Mouse (Mus musculus): ENCODE results near the gene Cyfip2. TPM values are rescaled to one million over a fixed set of nuclear protein-coding genes. Genes with fewer than 3 reads are reported as not detected.

Gene Cyfip2
- polyA plus RNA-seq, 1 experiment, result 3.2 TPM

DNA sequence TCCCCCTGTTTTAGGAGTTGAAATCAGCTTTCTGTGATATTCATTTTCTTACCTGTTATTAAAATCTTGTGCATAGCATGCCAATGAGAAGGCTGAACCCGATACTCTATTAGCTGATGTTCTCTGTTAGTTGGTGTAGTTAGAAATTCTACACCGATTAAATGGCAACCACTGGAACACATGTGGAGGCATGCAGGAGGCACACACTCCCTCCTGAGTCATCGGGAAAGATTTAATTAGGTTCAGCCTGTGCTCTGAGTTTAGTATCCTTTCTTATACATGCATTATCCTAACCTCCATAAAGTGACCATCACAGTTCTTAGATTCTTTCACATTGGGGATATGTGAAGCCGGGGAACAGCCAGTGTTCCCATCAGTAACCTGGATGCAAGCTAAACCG is 87.3 kb downstream of the Cyfip2 start:
- TF ChIP-seq GATA1 (IDR thresholded peaks at IDR 0.05; ENCODE audit: borderline replicate concordance, low read length), result no peak
- TF ChIP-seq FLI1 (IDR thresholded peaks at IDR 0.05; ENCODE audit: low read length), result no peak
- Histone ChIP-seq H3K4me3 (replicated peaks) (no peak overlapping the region), H3K36me3 (replicated peaks; ENCODE audit: low read length) (peaks cover 65% of the 10 kb centered on the region), H3K27me3 (replicated peaks) (no peaks in the 10 kb centered on the region), H3K9me3 (no peaks in the 10 kb centered on the region), H3K4me1 (peaks cover 3% of the 10 kb centered on the region; the same call in 1 of the 2 replicates)

DNA sequence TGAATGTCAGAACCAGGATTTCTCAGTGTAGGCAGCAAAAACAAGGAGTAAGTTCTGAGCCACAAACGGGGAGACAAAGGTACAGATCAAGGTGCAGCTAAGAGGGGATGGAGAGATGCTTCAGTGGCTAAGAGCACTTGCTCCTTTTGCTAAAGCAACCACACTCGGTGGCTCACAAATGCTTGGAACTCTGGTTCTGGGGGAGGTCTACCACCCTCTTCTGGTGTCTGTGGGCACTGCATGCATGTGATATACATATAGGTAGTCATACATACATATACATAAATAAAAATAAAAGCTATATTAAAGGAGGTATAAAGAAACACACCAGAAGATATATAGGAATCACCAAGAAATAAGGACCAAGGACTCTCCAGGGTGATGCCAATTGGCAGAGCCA is 89.1 kb downstream of the Cyfip2 start:
- Histone ChIP-seq H3K4me3 (replicated peaks) (no peak overlapping the region), H3K36me3 (replicated peaks; ENCODE audit: low read length) (peaks cover 69% of the 10 kb centered on the region), H3K4me1 (peaks cover 9% of the 10 kb centered on the region; the same call in 1 of the 2 replicates), H3K9me3 (no peaks in the 10 kb centered on the region), H3K27me3 (replicated peaks) (no peaks in the 10 kb centered on the region)
- no peak for TF ChIP-seq FLI1 (IDR thresholded peaks at IDR 0.05; ENCODE audit: low read length)
- no peak for TF ChIP-seq GATA1 (IDR thresholded peaks at IDR 0.05; ENCODE audit: borderline replicate concordance, low read length)

DNA sequence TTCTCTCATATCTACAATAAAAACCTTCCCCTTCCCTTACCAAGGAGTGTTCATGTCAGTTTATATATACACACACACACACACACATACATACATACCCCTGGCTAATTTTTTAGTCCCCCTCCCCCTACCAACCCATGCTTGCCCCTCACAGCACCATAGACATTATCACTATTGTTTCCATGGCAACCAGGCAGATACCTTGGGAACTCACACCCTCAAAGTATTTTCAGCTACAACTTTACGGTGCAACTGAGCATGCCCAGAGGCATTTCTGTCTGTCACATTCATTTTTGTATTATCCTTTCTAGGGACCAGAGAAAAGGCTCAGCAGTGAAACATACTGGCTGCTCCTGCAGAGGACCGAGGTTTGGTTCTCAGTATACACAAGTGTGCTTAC is 92.4 kb downstream of the Cyfip2 start:
- TF ChIP-seq FLI1 (IDR thresholded peaks at IDR 0.05; ENCODE audit: low read length), result no peak
- no peak for TF ChIP-seq GATA1 (IDR thresholded peaks at IDR 0.05; ENCODE audit: borderline replicate concordance, low read length)
- H3K4me3 ChIP-seq (replicated peaks), result no peak overlapping the region

DNA sequence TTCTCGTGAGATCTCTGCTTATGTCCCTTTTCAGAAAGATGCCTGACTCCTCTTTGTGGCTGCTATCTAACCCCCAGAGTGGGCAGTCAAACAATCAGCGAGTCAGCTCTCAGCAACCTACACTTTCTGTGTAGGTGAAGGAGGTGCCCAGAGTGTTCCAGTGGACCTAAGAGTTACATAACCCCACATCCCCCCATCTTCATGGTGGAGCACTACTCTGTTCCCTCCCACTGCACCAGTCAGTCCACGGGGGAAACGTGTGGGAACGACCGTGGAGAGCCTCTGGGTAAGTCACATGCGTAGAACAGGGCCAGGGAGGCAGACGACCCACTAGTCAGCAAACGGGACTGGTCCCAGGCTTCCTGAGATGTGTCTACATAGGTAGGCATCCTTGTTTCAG is 93.3 kb downstream of the Cyfip2 start:
- Histone ChIP-seq H3K4me1 (peaks cover 14% of the 10 kb centered on the region; the same call in 1 of the 2 replicates), H3K27me3 (replicated peaks) (no peaks in the 10 kb centered on the region), H3K4me3 (replicated peaks) (no peak overlapping the region), H3K9me3 (no peaks in the 10 kb centered on the region), H3K36me3 (replicated peaks; ENCODE audit: low read length) (peaks cover 52% of the 10 kb centered on the region)
- no peak for TF ChIP-seq GATA1 (IDR thresholded peaks at IDR 0.05; ENCODE audit: borderline replicate concordance, low read length)
- TF ChIP-seq FLI1 (IDR thresholded peaks at IDR 0.05; ENCODE audit: low read length), result no peak

More for the DNA sequence above, 92.4 kb downstream of the Cyfip2 start:
- no peaks in the 10 kb centered on the region for H3K9me3 ChIP-seq
- H3K4me1 ChIP-seq, result peaks cover 14% of the 10 kb centered on the region; the same call in 1 of the 2 replicates
- no peaks in the 10 kb centered on the region for H3K27me3 ChIP-seq (replicated peaks)
- peaks cover 57% of the 10 kb centered on the region for H3K36me3 ChIP-seq (replicated peaks; ENCODE audit: low read length)

DNA sequence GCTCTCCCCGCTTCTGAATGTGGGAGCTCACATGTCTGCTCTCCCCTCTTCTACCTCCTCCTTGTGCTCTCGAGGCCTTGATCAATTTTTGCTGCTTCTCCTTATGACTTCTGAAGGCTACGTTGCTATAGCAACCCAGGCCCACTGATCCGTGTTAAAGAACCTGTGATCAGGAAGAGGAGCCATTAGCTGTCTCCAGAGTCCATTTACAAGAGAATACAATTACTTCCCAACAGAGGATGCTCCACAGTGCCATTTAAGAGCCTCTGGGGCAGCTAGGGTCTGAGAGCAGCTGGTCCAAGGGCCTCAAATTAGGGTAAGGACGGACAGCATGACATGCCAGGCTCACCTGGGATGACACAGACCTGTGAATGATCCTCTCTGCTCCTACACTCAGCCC is 94.1 kb downstream of the Cyfip2 start:
- Histone ChIP-seq H3K9me3 (no peaks in the 10 kb centered on the region), H3K4me1 (peaks cover 14% of the 10 kb centered on the region; the same call in 1 of the 2 replicates), H3K36me3 (replicated peaks; ENCODE audit: low read length) (peaks cover 50% of the 10 kb centered on the region), H3K4me3 (replicated peaks) (no peak overlapping the region), H3K27me3 (replicated peaks) (no peaks in the 10 kb centered on the region)
- TF ChIP-seq GATA1 (IDR thresholded peaks at IDR 0.05; ENCODE audit: borderline replicate concordance, low read length) (no peak), FLI1 (IDR thresholded peaks at IDR 0.05; ENCODE audit: low read length) (no peak)

DNA sequence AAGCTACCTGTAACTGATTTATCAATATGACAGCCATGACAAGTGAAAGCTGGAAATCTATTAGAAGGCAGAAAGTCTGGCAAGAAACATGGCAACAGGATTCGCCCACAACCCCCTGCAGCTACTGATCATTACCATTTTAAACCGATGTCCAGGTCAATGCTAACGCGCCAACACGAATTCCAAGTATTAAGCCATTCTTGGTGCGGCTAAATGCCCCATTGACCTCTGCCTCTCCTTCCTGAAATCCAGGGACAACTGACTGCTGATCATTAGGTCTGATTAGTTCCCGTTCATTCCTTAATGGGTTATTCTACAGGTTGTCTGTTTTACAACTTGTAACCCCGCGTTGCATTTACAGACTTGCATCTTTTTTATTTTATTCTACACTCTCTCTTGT is 95.0 kb downstream of the Cyfip2 start:
- Histone ChIP-seq H3K4me3 (replicated peaks) (no peak overlapping the region), H3K4me1 (peaks cover 14% of the 10 kb centered on the region; the same call in 1 of the 2 replicates), H3K36me3 (replicated peaks; ENCODE audit: low read length) (peaks cover 49% of the 10 kb centered on the region), H3K9me3 (no peaks in the 10 kb centered on the region), H3K27me3 (replicated peaks) (no peaks in the 10 kb centered on the region)
- no peak for TF ChIP-seq FLI1 (IDR thresholded peaks at IDR 0.05; ENCODE audit: low read length)
- TF ChIP-seq GATA1 (IDR thresholded peaks at IDR 0.05; ENCODE audit: borderline replicate concordance, low read length), result no peak

DNA sequence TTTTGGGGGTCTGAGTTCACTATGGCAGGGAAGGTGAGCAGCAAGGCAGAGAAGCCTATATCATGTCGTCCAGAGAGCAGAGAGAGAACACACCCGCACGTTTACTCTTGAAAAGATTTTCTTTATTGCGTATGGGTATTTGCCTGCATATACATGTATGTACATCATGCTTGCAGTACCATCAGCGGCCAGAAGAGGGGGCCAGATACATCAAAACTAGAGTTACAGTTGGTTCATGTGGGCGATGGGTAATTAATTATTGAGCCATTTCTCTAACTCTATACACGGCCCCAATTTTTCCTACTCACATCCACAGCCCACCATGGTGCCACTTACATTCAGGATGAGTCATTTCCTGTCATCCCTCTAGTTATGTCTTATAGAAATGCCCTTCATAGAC is 96.0 kb downstream of the Cyfip2 start:
- Histone ChIP-seq H3K4me3 (replicated peaks) (no peak overlapping the region), H3K9me3 (no peaks in the 10 kb centered on the region), H3K4me1 (peaks cover 14% of the 10 kb centered on the region; the same call in 1 of the 2 replicates), H3K36me3 (replicated peaks; ENCODE audit: low read length) (peaks cover 44% of the 10 kb centered on the region), H3K27me3 (replicated peaks) (no peaks in the 10 kb centered on the region)
- TF ChIP-seq FLI1 (IDR thresholded peaks at IDR 0.05; ENCODE audit: low read length), result no peak
- no peak for TF ChIP-seq GATA1 (IDR thresholded peaks at IDR 0.05; ENCODE audit: borderline replicate concordance, low read length)

DNA sequence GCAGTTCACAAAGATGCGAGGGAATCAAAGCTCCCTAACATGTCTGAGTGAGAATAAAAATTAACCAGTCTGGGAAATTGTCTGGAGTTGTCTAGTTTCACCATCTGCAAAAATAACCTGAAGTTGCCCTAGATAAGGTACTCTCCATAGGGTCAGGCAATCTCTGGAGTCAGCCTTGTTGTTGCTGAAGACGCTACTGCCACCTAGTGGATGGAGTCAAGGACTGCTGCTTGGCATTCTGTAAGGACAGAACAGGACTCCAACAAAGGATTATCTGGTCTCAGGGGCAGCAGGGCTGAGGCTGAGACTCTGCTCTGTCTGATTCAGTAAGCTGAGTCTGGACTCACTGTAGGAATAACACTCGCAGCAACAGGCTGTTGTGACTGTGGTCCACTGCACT is 97.3 kb downstream of the Cyfip2 start:
- no peaks in the 10 kb centered on the region for H3K27me3 ChIP-seq (replicated peaks)
- H3K9me3 ChIP-seq, result no peaks in the 10 kb centered on the region
- TF ChIP-seq GATA1 (IDR thresholded peaks at IDR 0.05; ENCODE audit: borderline replicate concordance, low read length) (no peak), FLI1 (IDR thresholded peaks at IDR 0.05; ENCODE audit: low read length) (no peak)
- H3K36me3 ChIP-seq (replicated peaks; ENCODE audit: low read length), result peaks cover 34% of the 10 kb centered on the region
- peaks cover 14% of the 10 kb centered on the region; the same call in 1 of the 2 replicates for H3K4me1 ChIP-seq
- no peak overlapping the region for H3K4me3 ChIP-seq (replicated peaks)

DNA sequence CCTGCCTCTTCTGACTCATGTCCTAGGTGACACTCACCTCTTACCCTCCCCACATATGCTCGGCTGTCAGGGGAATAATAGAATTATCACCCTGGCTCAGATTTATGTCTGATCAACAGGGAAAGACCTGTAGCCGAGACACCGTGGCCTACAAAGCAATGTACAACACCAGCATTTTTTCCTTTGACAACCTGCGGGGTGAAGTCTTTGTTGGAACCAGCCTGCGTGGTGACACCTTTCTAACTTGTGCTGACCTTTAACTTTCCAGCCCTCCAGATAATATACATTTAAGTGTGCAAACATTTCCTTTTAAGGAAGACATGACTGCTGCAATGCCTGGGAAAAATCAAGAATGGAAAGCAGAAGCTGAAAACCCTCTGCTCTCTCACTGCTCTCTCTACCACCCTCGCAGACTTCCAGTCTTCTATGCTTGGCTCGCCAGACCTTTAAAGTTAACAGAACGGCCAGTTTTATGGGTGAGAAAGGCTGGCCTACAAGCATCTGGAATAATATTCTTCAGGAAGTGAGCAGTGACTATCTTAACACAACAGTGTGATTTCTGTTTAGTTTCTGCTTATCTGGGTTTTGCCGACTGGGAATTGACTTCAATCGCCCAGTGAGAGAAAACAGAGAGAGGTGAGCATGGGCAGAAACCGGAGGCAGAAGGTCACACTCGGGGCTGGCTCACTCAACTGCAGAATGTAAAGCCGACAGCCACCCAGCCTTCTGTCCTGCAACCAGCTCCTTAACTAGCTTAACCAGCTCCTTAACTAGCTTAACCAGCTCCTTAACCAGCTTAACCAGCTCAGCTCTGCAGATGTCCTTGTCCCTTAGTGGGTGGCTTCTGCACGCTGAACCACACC is 98.1 kb downstream of the Cyfip2 start:
- H3K36me3 ChIP-seq (replicated peaks; ENCODE audit: low read length), result peaks cover 34% of the 10 kb centered on the region
- no peak overlapping the region for H3K4me3 ChIP-seq (replicated peaks)
- no peaks in the 10 kb centered on the region for H3K9me3 ChIP-seq
- peaks cover 14% of the 10 kb centered on the region; the same call in 1 of the 2 replicates for H3K4me1 ChIP-seq
- no peak for TF ChIP-seq FLI1 (IDR thresholded peaks at IDR 0.05; ENCODE audit: low read length)
- no peak for TF ChIP-seq GATA1 (IDR thresholded peaks at IDR 0.05; ENCODE audit: borderline replicate concordance, low read length)
- H3K27me3 ChIP-seq (replicated peaks), result no peaks in the 10 kb centered on the region

DNA sequence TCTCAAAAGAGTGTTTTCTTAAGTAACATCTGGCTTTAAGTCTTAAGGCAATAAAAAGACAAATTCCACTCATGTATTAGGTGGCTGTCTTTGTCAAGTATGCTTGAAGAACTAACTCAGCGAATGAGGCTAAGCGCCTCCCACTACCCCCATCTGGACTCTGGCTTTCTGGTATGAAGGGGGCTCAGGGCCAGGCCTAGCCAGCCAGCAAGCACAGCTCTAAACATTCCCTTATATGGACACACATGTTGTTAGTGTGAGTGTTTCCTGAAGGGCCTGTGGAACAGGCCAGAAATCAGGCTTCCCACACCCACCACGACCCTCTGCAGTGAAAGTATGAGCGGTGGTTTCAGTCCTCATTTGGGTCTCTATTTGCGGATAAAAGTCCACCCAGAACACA is 98.8 kb downstream of the Cyfip2 start:
- H3K4me1 ChIP-seq, result peaks cover 6% of the 10 kb centered on the region; the same call in 1 of the 2 replicates
- TF ChIP-seq GATA1 (IDR thresholded peaks at IDR 0.05; ENCODE audit: borderline replicate concordance, low read length) (no peak), FLI1 (IDR thresholded peaks at IDR 0.05; ENCODE audit: low read length) (no peak)
- H3K27me3 ChIP-seq (replicated peaks), result no peaks in the 10 kb centered on the region
- no peak overlapping the region for H3K4me3 ChIP-seq (replicated peaks)
- H3K36me3 ChIP-seq (replicated peaks; ENCODE audit: low read length), result peaks cover 33% of the 10 kb centered on the region
- H3K9me3 ChIP-seq, result no peaks in the 10 kb centered on the region
